Mouse (Mus musculus) 3T3-L1 (cell line): ENCODE data around the gene Rpl37.

Source experiments
- DNase-seq: peaks from one replicate; pipeline ENCODE4 v3.0.0-alpha.2; 2015; ENCODE audit warnings: low read depth, low spot score

Gene Rpl37

DNA sequence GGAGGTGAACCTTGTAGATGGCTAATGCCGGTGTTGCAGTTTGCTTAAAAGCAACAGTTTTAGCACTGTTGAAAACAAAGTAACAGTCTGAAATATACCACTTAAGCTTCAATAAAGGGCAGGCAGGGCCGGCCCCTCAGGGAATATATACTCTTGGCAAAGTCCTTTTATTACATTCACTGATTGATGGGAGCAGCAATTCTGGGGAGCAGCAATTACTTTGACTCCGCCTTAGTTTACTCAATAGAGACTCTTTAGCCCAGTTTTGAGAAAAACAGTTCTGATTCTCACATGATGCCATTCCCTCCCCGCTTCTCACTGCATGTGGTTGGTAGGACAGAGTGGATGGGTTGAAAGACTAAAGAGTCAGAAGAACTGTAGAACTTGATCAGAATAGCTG lies 32.7 kb downstream of the Rpl37 start:
- DNase-seq, result no peak

DNA sequence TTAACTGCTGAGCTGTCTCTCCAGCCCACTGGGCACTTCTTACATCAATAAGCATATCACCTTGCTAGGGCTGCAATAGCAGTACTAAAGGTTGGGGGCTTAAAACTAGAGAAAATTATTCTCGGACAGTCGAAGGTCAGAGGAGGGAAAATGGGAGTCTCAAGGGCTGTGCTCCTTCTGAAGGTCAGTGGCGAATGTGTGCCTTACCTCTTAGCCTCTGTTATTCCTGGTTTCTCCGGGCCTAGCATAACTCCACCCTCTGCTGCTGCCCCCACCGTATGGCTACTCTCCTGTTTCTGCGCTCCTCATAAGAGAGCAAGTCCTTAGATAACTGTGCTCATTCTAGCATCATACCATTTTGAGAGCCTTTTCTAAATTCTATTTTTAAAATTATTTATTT lies 35.7 kb downstream of the Rpl37 start:
- DNase-seq, result no peak

DNA sequence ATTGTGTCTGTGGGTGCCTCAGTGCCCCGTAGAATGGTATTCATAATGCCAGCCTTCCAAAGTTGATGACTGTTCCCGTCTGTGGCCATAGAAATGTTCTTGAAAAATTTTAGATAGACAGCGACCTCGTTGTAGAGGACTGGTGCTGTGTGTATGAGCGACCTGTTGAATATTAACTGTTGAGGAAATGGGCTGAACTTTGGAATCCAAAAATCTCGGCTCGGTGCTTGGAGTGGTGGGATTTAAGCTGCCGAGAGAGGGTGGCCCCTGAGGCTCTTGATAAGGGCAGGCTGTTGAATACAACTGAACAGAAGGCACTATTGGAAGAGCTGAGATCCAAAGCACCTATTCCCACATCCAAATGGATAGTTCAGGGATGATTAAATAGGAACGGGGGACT lies 38.2 kb downstream of the Rpl37 start:
- no peak for DNase-seq

DNA sequence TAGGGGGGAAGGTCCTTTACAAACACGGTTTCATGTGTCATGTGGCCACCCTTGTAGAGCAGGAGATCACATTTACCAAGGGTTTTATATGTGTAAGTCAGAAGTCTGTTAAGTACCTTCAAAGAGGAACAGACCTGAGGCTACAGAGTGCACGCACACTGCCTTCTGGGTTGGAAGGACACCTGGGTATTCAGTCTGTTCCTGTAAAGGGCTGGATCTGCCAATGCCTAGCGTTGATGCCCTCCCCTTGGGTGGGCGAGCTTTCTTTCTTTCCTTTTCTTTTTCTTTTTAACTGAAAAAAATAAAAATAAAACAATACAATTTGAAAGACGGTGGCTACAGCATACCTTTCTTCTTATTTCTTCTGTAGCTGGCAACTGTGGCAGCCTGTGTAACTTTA lies 38.6 kb downstream of the Rpl37 start:
- DNase-seq, result no peak

DNA sequence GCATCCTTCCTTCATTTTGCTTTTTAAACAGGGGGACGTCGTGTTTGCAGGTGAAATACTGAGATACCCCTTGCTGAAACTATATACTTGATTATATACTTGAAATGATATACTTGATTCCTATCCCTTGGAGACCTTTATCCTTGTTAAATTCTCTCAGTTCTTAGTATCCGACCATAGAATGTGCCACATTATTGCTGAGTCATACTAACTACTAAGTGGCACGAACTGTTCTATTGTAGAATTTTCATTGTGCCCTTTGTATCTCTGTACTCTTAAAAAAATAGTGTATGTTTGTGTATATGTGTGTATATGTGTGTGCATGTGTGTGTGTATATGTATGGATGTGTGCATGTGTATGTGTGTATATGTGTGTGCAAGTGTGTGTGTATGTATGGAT lies 39.9 kb downstream of the Rpl37 start:
- peak; percentile 20 for DNase-seq

DNA sequence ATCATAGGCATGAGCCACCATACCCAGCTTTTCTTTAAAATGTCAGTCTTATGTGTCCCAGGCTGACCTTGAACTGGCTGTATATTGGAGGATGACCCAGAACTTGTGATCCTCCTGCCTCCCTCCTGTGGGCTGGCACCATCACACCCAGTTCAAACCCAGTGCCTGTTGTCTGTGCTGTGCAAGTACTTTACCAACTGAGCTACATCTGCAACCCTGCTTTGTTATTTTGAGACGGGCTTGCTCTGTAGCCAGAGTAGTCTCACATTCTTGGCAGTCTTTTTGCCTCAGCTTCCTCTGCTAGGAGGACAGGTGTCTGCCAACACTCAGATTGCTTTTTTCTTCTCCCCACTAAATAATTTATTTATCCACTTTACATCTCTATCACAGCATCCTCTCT lies 40.9 kb downstream of the Rpl37 start:
- no peak for DNase-seq

DNA sequence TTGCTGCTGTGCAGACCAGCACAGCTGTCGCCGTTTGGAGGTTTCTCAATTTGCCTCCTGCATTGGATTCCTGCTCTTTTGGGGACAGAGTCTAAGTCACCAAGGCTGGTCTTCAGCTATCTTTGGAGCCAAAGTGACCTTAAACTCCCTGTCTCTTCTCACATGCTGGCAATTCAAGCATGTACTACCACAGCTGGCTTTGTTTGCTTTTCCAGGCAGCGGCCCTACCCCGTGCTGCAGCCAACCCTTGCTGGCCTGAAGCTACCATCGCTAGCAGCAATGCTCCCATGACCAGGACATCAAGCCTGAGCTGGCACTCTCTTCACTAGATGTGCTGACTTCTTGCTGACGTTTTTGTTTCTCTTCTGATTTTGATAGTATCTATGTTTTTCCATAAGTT lies 42.4 kb downstream of the Rpl37 start:
- no peak for DNase-seq

DNA sequence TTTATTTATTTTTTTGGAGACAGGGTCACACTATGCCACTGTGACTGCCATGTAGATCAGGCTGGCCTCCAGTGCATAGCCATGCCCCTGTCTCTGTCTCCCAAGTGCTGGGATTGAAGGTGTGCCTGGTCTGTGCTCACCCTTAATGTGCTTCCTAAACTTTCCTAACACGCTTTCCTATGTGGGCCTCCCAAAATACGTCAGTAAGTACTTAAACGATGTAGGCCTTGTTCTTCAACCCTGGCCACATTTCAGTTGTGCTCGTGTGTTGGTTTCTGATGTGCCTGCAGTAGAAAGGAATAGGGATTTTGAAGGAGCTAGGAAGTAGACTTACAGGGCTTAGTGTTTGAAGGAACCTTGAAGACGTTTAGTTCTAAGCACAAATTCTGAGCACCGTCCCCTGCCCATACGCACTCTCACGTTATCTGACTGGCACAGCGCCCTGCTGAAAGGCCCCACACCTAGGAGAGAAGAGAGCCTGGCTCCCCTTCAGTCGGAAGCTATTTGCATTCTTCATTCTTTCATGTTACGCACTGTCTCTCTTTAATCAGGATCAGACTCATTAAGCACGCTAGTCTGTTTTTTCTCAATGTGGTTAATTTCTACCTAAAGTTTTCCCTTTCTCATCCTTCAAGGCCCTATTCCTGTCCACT lies 48.8 kb downstream of the Rpl37 start:
- no peak for DNase-seq
